Mouse (Mus musculus) liver, adult (tissue): ENCODE data around the gene Ccdc121.

Experiments used
- GATA4 ChIP-seq: IDR thresholded peaks from 2 replicates; pipeline ENCODE4 v1.6.1; 2014; ENCODE audit warnings: mild to moderate bottlenecking, low read length; ENCODE audit not compliant: insufficient replicate concordance

The Ccdc121 gene

GRCm38 (mm10) chr1:181462906-181463179 is 48.4 kb downstream of the Ccdc121 start:
- no peak for TF ChIP-seq GATA4

GRCm38 (mm10) chr1:181462051-181462905 is 49.0 kb downstream of the Ccdc121 start:
- no peak for TF ChIP-seq GATA4

- no peak for TF ChIP-seq GATA4
Observed at GRCm38 (mm10) chr1:181461484-181461883, 49.8 kb downstream of the Ccdc121 start.

GRCm38 (mm10) chr1:181460283-181460682 is 51.0 kb downstream of the Ccdc121 start:
- TF ChIP-seq GATA4, result no peak
